Mouse (Mus musculus) splenic B cell, adult 2 months (primary cell): Measurements from ENCODE around the gene Ctbs.

ENCODE experiments used
- DNase-seq: peaks from one replicate; pipeline ENCODE4 v3.0.0-alpha.2; 2011; ENCODE audit warnings: low read depth, low spot score
- H3K27me3 ChIP-seq: 2 replicates; pipeline ENCODE4 v1.6.1; 2012; ENCODE audit warnings: mild to moderate bottlenecking, low read length, moderate library complexity, mixed read lengths; ENCODE audit not compliant: control insufficient read depth, poor library complexity, insufficient read depth, severe bottlenecking
- H3K36me3 ChIP-seq: 2 replicates; pipeline ENCODE4 v1.6.1; 2012; ENCODE audit warnings: mild to moderate bottlenecking, low read length, moderate library complexity, mixed read lengths; ENCODE audit not compliant: control insufficient read depth, poor library complexity, insufficient read depth, severe bottlenecking

Gene Ctbs

DNA sequence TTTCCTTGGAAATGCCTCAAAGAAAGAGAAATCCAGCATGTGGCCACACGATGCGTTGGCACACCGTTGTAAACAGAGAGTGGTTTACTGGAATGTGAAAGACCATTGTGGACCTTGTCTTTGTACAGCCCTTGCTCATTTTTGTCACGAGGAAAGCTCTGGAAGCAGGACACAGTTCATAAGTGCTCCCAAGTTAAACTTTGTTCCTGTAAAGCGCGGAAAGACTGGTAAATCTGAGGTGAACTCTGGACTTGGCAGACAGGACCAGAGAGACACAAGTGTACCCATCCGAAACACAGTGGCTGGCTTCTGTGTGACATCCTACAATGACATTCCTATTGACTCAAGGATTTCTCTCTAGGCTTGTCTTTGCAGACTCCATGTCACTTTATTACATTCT, 6.2 kb upstream of the Ctbs start:
- H3K27me3 ChIP-seq, result no peaks in the 10 kb centered on the region
- no peak for DNase-seq
- peaks cover 2% of the 10 kb centered on the region; the same call in 1 of the 2 replicates for H3K36me3 ChIP-seq

DNA sequence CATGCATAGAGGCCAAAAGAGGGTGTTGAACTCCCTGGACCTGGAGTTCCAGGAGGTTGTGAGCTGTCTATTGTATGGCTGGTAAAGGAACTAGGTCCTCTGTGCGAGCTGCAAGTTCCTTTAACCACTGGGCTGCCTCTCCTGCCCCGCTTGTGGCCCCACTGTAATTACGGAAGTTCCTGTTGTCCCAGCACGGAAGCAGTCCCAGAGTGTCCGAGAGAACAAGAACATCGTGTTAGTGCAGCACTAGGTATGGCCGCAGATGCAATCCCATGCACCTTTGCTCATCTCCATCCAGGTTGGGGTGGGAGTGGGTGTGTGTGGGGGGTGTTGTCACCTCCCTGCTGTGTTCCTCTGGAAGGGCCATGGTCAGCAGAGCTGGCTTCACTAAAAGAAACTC, 4.7 kb upstream of the Ctbs start:
- Histone ChIP-seq H3K27me3 (no peaks in the 10 kb centered on the region), H3K36me3 (peaks cover 2% of the 10 kb centered on the region; the same call in 1 of the 2 replicates)
- DNase-seq, result no peak

DNA sequence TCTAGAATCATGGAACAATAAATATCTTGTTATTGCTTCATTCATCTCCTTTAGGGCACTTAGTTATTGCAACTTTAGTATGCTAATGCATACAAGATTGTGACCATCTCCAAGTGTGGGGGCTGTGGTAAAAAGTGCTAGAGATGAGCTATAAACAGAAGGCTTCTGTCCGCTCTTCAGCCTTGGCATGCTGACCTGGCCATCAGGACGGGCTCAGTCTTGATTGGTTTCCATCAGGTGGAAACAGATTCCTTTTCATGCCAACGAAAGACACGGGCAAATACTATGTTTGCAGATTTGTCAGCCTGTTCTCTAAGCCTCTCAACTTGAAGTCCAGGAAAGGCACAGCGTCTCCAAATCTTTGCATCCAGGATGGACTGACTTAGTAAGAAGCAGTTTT, 2.4 kb upstream of the Ctbs start:
- Histone ChIP-seq H3K27me3 (no peaks in the 10 kb centered on the region), H3K36me3 (peaks cover 2% of the 10 kb centered on the region; the same call in 1 of the 2 replicates)
- DNase-seq, result no peak

DNA sequence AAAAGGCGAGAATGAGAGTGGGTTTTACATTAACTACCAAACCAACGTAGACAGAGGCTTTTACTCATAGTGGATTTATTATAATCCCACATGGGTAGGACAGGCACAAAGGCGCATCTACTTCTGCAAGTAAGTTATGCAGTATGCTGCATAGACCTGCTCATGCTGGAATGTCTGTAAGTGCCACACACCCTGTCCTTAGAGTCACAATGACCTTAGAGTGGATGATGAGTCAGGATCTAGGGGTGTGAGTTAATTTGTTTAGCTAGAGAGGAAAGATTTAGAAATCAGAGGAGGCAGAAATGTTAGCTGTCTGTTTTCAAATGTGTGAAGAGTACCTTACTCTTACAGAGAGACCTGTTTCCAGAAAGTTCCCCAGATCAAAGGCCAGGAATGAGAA, 2.0 kb upstream of the Ctbs start:
- DNase-seq, result no peak
- H3K27me3 ChIP-seq, result no peaks in the 10 kb centered on the region
- H3K36me3 ChIP-seq, result no peaks in the 10 kb centered on the region; the same call in 1 of the 2 replicates

DNA sequence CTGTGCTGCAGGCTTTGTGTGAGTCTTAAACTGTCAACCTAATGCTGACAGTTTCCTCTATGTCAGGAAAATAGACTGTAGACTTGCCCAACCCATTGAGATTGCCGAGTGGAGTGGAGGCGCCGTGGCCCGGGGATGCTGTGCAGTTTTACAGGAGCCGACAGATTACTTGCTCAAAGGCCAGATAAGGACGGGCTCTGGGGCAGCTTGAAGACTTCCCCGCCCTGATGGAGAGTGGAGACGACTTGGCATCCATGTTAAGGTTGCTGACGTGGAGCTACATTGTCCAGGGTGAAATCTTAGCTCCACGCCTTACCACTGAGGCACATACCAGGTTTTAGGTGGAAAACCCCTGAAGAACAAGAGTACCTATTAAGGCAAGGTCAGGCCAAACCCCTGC, 1.2 kb upstream of the Ctbs start:
- no peaks in the 10 kb centered on the region for H3K27me3 ChIP-seq
- H3K36me3 ChIP-seq, result no peaks in the 10 kb centered on the region
- no peak for DNase-seq

DNA sequence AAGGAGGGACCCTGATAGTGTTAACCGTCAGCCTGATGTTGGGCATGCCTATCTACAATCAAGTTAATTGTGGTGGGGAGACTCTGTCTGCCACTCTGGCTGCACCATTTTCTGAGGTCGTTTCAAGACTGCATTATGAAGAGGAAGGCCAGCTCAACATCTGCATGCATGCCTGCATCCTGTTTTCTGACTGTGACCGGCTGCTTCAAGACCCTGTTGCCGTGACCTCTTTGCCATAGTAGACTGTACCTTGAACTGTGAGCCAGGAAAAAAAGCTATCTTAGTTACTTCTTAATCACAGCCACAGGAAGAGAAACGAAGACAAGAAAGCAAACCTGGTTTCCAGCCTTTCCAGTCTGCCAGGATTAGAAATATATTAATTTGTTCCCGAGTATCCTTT, 626 bp upstream of the Ctbs start:
- DNase-seq, result no peak
- Histone ChIP-seq H3K27me3 (no peaks in the 10 kb centered on the region), H3K36me3 (no peaks in the 10 kb centered on the region)

DNA sequence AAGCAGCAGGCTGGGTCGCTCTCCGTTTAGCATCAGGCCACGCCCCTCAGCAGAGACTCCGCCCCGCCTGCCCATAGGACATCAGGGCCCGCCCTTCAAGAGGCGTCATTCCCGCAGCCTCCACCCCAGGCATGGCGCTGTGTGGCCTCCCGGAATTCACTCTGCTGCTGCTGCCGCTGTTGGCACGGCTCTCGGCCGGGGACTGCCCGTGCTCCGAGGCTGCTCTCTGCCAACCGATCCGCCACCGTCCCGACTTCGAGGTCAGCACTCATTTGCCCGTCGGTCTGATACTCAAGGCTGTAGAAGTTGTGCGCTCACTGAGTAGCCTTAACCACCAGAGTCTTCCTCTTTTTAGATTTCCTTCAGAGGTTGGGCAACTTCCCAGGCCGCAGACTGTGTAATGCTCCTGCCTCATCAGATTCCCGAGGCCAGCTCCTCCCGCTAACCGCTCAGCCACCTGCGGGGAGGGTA, 811 bp downstream of the Ctbs start:
- peak; percentile 91 for DNase-seq
- Histone ChIP-seq H3K27me3 (no peaks in the 10 kb centered on the region), H3K36me3 (0 out of 2 replicates have a peak, but pooled peaks cover 1% of the 10 kb centered on the region)

DNA sequence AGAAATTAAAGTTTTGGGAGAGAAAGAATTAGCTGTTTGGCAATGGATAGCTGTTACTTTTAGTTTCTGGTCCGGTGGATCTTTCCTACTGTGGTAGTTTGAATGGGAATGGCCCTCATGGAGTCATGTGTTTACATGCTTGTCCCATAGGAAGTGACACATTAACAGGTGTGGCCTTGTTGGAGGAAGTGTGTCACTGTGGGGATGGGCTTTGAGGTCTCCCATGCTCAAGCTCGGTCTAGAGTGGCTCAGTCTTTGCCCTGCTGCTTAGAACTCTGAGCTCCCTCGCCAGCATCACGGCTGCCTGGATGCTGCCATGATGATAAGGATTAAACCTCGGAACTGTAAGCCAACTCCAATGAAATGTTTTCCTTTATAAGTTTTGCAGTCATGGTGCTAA, 1.8 kb downstream of the Ctbs start:
- 0 out of 2 replicates have a peak, but pooled peaks cover 1% of the 10 kb centered on the region for H3K36me3 ChIP-seq
- peak; percentile 6 for DNase-seq
- no peaks in the 10 kb centered on the region for H3K27me3 ChIP-seq

DNA sequence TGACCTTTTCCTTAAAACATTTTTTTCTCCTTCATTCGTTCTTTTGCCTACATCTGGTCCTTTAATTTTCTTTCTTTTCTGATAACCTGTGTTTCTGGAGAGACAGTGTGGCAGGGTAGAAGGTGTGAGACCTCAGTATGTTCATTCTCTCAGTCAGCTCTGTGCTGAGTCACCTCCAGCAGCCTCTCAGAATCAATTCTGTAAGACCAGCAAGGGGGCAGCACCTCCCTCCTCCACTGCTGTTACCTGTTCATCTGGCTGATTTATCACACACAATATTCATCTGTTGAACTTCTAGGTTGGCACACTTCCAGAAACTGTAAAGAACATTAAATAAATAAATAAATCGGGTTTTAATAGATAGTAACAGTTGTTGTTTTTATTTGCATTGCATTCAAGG, 13.3 kb downstream of the Ctbs start:
- Histone ChIP-seq H3K36me3 (no peaks in the 10 kb centered on the region), H3K27me3 (no peaks in the 10 kb centered on the region)
- no peak for DNase-seq

DNA sequence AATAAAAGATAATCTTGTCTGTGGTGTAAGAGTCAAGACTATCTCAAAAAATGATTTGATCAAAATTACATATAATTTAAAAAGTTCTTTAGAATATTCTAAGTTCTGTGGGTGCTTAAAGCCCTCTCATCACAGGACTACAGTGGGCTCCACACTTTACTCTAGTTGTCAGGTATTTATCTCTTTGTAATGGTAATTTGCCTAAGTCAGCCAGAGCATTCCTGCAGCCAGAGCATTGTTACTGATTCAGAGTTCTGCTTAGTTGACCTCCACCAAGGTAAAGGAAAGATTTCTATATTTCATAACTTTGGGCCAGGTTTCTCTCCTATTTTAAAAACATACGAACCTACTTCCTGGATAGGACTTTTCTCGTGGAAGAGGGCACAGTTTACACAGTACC, 19.6 kb downstream of the Ctbs start:
- DNase-seq, result no peak

DNA sequence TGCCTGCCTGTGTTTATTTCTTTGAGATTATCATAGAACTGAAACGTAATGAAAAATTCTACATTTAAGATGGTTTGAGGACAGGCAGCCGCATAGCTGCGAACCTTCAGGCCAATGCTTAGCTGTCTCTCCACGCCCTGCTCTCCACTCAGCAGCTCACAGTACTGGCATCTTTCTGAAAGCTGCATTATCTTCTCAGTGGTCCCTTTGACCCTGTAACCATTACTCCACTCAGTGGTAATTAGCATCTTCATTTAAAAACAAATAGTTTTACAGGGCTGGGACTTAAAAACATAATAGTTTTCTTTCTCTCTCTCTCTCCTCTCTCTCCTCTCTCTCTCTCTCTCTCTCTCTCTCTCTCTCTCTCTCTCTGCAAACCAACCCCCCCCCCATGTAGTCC, 23.1 kb downstream of the Ctbs start:
- Histone ChIP-seq H3K27me3 (no peaks in the 10 kb centered on the region), H3K36me3 (no peaks in the 10 kb centered on the region)
- no peak for DNase-seq

More for the DNA sequence above, 19.6 kb downstream of the Ctbs start:
- H3K36me3 ChIP-seq, result no peaks in the 10 kb centered on the region
- no peaks in the 10 kb centered on the region for H3K27me3 ChIP-seq

DNA sequence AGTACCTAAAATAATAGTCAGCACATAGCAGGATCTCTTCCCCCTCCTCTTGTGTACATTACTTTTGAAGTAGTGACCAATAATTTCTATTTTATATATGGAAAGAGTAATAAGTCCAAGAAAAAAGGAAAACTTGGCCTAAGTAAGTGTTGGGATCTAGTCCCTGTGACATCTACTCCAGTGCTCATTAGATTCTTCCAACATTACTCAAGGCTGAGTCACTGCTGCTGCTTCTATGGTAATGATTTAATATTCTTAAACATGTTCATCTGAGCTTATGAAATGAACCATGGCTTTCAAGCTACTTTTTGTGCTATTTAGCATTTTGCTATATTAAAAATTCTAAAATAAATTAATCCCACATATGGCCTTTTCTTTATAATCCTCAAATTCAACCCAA, 24.1 kb downstream of the Ctbs start:
- Histone ChIP-seq H3K27me3 (no peaks in the 10 kb centered on the region), H3K36me3 (no peaks in the 10 kb centered on the region)
- DNase-seq, result no peak

DNA sequence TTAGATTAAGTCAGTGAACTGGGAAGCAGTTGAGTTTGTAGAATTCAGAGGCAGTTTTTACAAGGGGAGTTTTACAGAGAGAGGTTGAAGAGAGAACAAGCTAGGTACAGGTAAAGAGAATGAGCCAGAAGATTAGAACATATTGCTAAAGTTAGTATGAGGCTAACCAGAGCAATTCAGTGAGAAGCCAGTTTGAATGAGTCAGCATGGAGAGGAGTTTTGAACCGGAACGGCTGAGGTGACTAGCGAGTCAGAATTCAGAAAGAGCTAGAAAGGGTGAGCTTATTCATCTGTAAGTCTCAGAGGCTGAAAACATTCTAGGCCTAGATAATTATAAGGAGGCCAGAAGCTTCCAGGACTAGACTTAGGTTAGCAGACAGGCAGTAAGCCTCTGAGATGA, 24.8 kb downstream of the Ctbs start:
- Histone ChIP-seq H3K27me3 (no peaks in the 10 kb centered on the region), H3K36me3 (no peaks in the 10 kb centered on the region)
- no peak for DNase-seq

DNA sequence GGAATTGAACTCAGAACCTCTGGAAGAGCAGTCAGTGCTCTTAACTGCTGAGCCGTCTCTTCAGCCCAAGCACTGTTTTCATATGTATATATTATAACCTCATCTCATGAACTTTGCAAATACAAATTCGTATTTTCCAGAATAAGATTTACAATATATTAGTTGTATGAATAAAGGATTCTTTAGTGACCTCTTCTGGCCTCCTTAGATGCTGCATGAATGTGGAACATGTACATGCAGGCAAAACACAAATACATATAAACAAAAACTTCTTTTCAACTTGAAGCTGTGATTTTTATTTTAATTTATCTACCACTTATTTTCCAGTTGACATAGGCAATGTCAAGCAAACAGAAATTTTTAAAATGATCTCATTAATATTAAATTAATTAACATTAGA, 32.4 kb downstream of the Ctbs start:
- H3K27me3 ChIP-seq, result no peaks in the 10 kb centered on the region
- peaks cover 2% of the 10 kb centered on the region; the same call in 1 of the 2 replicates for H3K36me3 ChIP-seq
- no peak for DNase-seq

DNA sequence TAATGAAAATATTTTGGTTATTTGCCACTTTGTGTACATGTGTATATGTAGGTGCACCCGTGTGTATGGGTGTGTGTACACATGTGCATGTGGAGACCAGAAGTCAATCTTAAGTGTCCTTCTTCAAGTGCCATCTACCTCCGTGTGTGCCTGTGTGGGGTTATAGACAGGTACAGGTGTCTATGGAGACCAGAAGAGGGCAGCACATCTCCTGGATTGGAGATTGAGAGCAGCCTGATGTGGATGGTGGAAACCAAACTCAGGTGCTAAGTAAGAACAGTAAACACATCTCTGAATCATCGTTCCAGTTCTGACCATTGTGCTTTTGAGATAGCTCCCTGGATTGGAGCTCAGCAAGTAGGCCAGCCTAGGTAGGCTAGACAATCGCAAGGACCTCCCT, 36.9 kb downstream of the Ctbs start:
- Histone ChIP-seq H3K27me3 (no peaks in the 10 kb centered on the region), H3K36me3 (peaks cover 2% of the 10 kb centered on the region; the same call in 1 of the 2 replicates)
- DNase-seq, result no peak

DNA sequence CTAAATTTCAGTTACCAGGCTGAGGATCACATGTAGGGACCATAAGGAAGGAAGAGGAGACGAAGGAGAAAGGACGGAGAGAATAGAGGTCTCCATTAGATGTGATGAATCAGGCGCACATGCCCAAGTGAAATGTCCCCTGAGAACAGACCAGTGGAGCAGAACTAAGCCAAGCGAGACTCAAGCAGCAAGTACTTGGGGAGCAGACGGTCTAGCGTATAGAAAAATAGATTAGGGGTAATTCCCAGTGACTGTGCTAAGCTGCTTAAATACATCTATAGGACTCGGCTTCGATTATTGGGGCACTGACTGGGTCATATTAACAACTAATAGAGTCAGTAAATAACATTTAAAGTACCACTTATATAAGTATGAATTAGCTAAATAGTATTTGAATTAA, 45.3 kb downstream of the Ctbs start:
- DNase-seq, result peak; percentile 10
- H3K36me3 ChIP-seq, result no peaks in the 10 kb centered on the region
- no peaks in the 10 kb centered on the region; the same call in 1 of the 2 replicates for H3K27me3 ChIP-seq
